Mouse (Mus musculus) erythroblast, embryonic 14.5 days (primary cell): ENCODE data around the gene Stard13. TPM values are rescaled to one million over a fixed set of nuclear protein-coding genes. Genes with fewer than 3 reads are reported as not detected.

Source experiments
- H3K27me3 ChIP-seq: 2 replicates; pipeline ENCODE4 v1.6.1; 2012; ENCODE audit warnings: inconsistent platforms; ENCODE audit not compliant: control insufficient read depth
- H3K36me3 ChIP-seq: 2 replicates; pipeline ENCODE4 v1.6.1; 2012; ENCODE audit warnings: mild to moderate bottlenecking, inconsistent platforms; ENCODE audit not compliant: control insufficient read depth
- H3K4me1 ChIP-seq: 2 replicates; pipeline ENCODE4 v1.6.1; 2012; ENCODE audit warnings: inconsistent platforms; ENCODE audit not compliant: control insufficient read depth
- H3K4me3 ChIP-seq: replicated peaks from 2 replicates; pipeline ENCODE3; 2012; ENCODE audit warnings: moderate library complexity, mild to moderate bottlenecking, inconsistent platforms
- H3K9me3 ChIP-seq: 2 replicates; pipeline ENCODE4 v1.6.1; 2012; ENCODE audit warnings: low read length, inconsistent platforms, mixed read lengths; ENCODE audit not compliant: control insufficient read depth
- GATA1 ChIP-seq: IDR thresholded peaks from 2 replicates; pipeline ENCODE4 v1.6.1; 2012; ENCODE audit warnings: low read length, inconsistent platforms, mixed read lengths
- TAL1 ChIP-seq: IDR thresholded peaks from 3 replicates; pipeline ENCODE4 v1.6.1; 2012; ENCODE audit warnings: low read length, inconsistent platforms, mixed read lengths
- polyA plus RNA-seq: library from polyadenylated mRNA; stranded (reverse); fragments of >175 nt; gene quantifications from 2 replicates; pipeline ENCODE4 v1.2.3, GENCODE M21; 2012

Stard13 gene
- polyA plus RNA-seq, 1 experiment, result 0.07 TPM

GRCm38 (mm10) chr5:151231861-151232260 is 1.8 kb downstream of the Stard13 start:
- Histone ChIP-seq H3K4me1 (no peaks in the 10 kb centered on the region), H3K36me3 (no peaks in the 10 kb centered on the region), H3K4me3 (no peak overlapping the region), H3K27me3 (peaks cover 21% of the 10 kb centered on the region), H3K9me3 (no peaks in the 10 kb centered on the region)
- no peak for TF ChIP-seq TAL1
- no peak for TF ChIP-seq GATA1

- Histone ChIP-seq H3K9me3 (no peaks in the 10 kb centered on the region), H3K4me3 (no peak overlapping the region), H3K4me1 (no peaks in the 10 kb centered on the region), H3K36me3 (no peaks in the 10 kb centered on the region), H3K27me3 (peaks cover 21% of the 10 kb centered on the region)
- TF ChIP-seq GATA1, result no peak
- TF ChIP-seq TAL1, result no peak
Measured at GRCm38 (mm10) chr5:151231411-151231810, 2.2 kb downstream of the Stard13 start.

DNA sequence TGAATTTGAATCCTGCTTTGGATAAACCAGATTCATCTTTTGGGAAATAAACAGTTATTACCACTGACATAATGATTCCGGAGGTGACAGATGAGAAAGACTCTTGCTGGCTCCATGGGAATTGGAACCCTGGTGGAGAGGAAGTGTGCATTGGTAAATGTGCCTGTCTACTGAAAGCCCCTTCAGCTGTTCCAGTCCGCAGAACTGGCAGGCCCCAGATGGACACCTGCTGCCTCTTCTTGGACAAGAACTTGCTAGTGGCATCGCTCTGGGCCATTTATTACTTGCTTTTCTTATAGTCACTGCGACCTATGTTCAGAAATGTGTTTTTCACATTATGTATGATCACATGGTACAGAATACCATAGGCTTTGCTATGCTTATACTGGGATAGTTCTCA is 3.2 kb downstream of the Stard13 start:
- no peaks in the 10 kb centered on the region for H3K9me3 ChIP-seq
- no peak overlapping the region for H3K4me3 ChIP-seq
- no peaks in the 10 kb centered on the region for H3K4me1 ChIP-seq
- H3K27me3 ChIP-seq, result peaks cover 21% of the 10 kb centered on the region
- H3K36me3 ChIP-seq, result no peaks in the 10 kb centered on the region
- no peak for TF ChIP-seq TAL1
- TF ChIP-seq GATA1, result no peak

- TF ChIP-seq TAL1, result no peak
- TF ChIP-seq GATA1, result no peak
- no peaks in the 10 kb centered on the region for H3K36me3 ChIP-seq
- peaks cover 9% of the 10 kb centered on the region for H3K27me3 ChIP-seq
- no peaks in the 10 kb centered on the region for H3K9me3 ChIP-seq
- no peak overlapping the region for H3K4me3 ChIP-seq
- no peaks in the 10 kb centered on the region for H3K4me1 ChIP-seq
Measured at GRCm38 (mm10) chr5:151228367-151229005, 5.2 kb downstream of the Stard13 start.

- no peaks in the 10 kb centered on the region for H3K27me3 ChIP-seq
- no peaks in the 10 kb centered on the region for H3K36me3 ChIP-seq
- no peaks in the 10 kb centered on the region for H3K4me1 ChIP-seq
- no peak for TF ChIP-seq GATA1
- no peak overlapping the region for H3K4me3 ChIP-seq
- no peaks in the 10 kb centered on the region for H3K9me3 ChIP-seq
Measured at GRCm38 (mm10) chr5:151223696-151224366, 9.8 kb downstream of the Stard13 start.

DNA sequence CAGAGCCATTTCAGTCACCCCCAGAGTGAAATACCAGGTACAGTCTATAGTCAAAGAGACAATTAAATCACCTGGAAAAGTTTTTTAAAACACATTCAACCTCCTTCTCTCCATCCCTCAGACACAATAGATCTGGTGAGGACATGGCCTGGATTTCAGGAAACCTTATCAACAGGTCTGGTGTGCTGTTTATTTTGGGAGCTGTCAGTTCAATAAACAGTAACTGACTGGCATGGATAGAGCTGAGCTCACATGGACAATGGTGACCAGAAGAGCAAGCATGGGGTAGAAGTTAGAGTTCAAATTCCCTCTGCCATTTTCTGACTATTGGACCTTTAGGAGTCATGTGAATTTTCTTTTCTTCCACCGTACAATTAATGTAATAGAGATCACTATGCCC is 10.8 kb downstream of the Stard13 start:
- no peaks in the 10 kb centered on the region for H3K36me3 ChIP-seq
- H3K9me3 ChIP-seq, result no peaks in the 10 kb centered on the region
- H3K4me3 ChIP-seq, result no peak overlapping the region
- no peak for TF ChIP-seq GATA1
- no peak for TF ChIP-seq TAL1
- H3K27me3 ChIP-seq, result no peaks in the 10 kb centered on the region
- no peaks in the 10 kb centered on the region for H3K4me1 ChIP-seq

- Histone ChIP-seq H3K4me1 (no peaks in the 10 kb centered on the region), H3K27me3 (no peaks in the 10 kb centered on the region), H3K4me3 (no peak overlapping the region), H3K36me3 (no peaks in the 10 kb centered on the region), H3K9me3 (no peaks in the 10 kb centered on the region)
- no peak for TF ChIP-seq TAL1
- no peak for TF ChIP-seq GATA1
Measured at GRCm38 (mm10) chr5:151218689-151219115, 14.9 kb downstream of the Stard13 start.

GRCm38 (mm10) chr5:151213097-151213496 is 20.5 kb downstream of the Stard13 start:
- Histone ChIP-seq H3K4me1 (no peaks in the 10 kb centered on the region), H3K27me3 (no peaks in the 10 kb centered on the region), H3K4me3 (no peak overlapping the region), H3K9me3 (no peaks in the 10 kb centered on the region), H3K36me3 (no peaks in the 10 kb centered on the region)
- TF ChIP-seq TAL1, result no peak
- no peak for TF ChIP-seq GATA1

- no peaks in the 10 kb centered on the region for H3K4me1 ChIP-seq
- H3K36me3 ChIP-seq, result no peaks in the 10 kb centered on the region
- H3K9me3 ChIP-seq, result no peaks in the 10 kb centered on the region
- no peaks in the 10 kb centered on the region for H3K27me3 ChIP-seq
- TF ChIP-seq GATA1, result no peak
- no peak for TF ChIP-seq TAL1
- no peak overlapping the region for H3K4me3 ChIP-seq
Measured at GRCm38 (mm10) chr5:151210869-151211268, 22.8 kb downstream of the Stard13 start.
